Comparison of ENCODE assay signal across 30 mouse cellular contexts in the genomic region with DNA sequence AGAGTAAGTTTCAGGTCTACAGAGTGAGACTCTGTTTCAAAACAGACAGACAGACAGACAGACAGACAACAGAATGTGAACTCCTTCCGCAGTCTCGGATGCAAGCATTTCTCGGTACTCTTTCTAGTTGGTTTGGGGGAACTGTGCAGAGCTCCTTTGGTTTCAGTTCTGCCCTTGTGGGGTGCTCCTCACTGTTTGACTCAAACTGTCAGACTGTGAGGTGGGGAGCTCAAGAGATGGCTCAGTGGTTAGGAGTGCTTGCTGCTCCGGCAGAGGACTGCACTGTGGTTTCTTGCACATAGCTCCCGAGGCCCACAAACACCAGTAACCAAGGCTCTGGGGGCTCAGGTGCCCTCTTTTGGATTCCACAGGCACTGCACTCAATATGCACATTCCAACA. TPM values are rescaled to one million over a fixed set of nuclear protein-coding genes. Genes with fewer than 3 reads are reported as not detected.
DNase-seq lines count a peak whose midpoint lies in the region; ATAC-seq and TF ChIP-seq lines count a peak whose summit lies in the region.
"Had no signal": no experiment of that assay in that cellular context is flagged by ENCODE, and none has a peak within 500 bp of the region (broad histone marks: within the 10 kb centered on the region; RNA-seq: fewer than 3 reads in every experiment).

No protein-coding gene starts in this region.

- H3K4me3 ChIP-seq in spleen, adult 2 months (ENCODE audit: extremely low read depth, insufficient read depth, insufficient read length) = no peak overlapping the region
- H3K4me3 ChIP-seq: erythroblast, embryonic 14.5 days; heart, embryonic 15.5 days; kidney, embryonic 15.5 days; liver, embryonic 12.5 days; midbrain, embryonic 10.5 days; midbrain, embryonic 15.5 days; neural tube, embryonic 12.5 days had no signal

- H3K4me1 ChIP-seq in spleen, adult 2 months (ENCODE audit: control insufficient read depth, insufficient read depth, insufficient read length) = peaks cover 7% of the 10 kb centered on the region
- H3K4me1 ChIP-seq: heart, embryonic 15.5 days; kidney, embryonic 15.5 days; liver, embryonic 12.5 days; midbrain, embryonic 15.5 days; neural tube, embryonic 12.5 days had no signal

- TF ChIP-seq CTCF in spleen, adult 2 months (IDR thresholded peaks at IDR 0.05; ENCODE audit: extremely low read depth, insufficient read depth, insufficient read length, insufficient replicate concordance) = no peak

- no peak for TF ChIP-seq POLR2A in spleen, adult 2 months (IDR thresholded peaks at IDR 0.05; ENCODE audit: low read depth, low read length)

- H3K27me3 ChIP-seq in spleen, adult 2 months (ENCODE audit: control insufficient read depth, insufficient read depth, low read length) = no peaks in the 10 kb centered on the region
- H3K27me3 ChIP-seq: heart, embryonic 15.5 days; kidney, embryonic 15.5 days; liver, embryonic 12.5 days; midbrain, embryonic 15.5 days; neural tube, embryonic 12.5 days had no signal

- peak overlapping the region; percentile 35; the same call in 1 of the 2 replicates for H3K27ac ChIP-seq in spleen, adult 2 months (ENCODE audit: insufficient read depth, low read length)
- H3K27ac ChIP-seq: heart, embryonic 15.5 days; kidney, embryonic 15.5 days; liver, embryonic 12.5 days; macrophage; midbrain, embryonic 10.5 days; midbrain, embryonic 15.5 days; neural tube, embryonic 12.5 days had no signal

- DNase-seq in layer of hippocampus, adult 11-12 months (ENCODE audit: low spot score) = peak; percentile 27
- DNase-seq in layer of hippocampus, postnatal 10 days (ENCODE audit: low spot score in 2 of 2) = no peak
- DNase-seq in spleen, adult 2 months (ENCODE audit: low read depth in 1 of 2, low spot score in 2 of 2) = peak in 1 of 2 experiments; percentile 10
- no peak for DNase-seq in spleen, postnatal 10 days (ENCODE audit: low spot score in 2 of 2)
- no peak for DNase-seq in frontal cortex, postnatal 25 days (ENCODE audit: low spot score in 2 of 2)
- no peak for DNase-seq in thymus, postnatal 4 days
- DNase-seq: adrenal gland, adult 2 months; cerebellum, adult 11-12 months; cerebellum, postnatal 10 days; kidney, adult 18-20 months; kidney, postnatal 4 days; layer of hippocampus, postnatal 36 days; left cerebral cortex, postnatal 4 days; liver, postnatal 0 days; right cerebral cortex, adult 18-20 months; thymus, adult 2 months; thymus, postnatal 36 days had no signal

- WGBS in spleen, adult 2 months = 63% methylated on average over 5 of the region's 5 CpGs

- ATAC-seq in granulocyte monocyte progenitor cell, adult 5-6 weeks (replicated peaks; ENCODE audit: poor library complexity, severe bottlenecking) = peak; percentile 63
- ATAC-seq: CD4-positive, CD25-positive, alpha-beta regulatory T cell, adult 4 months; forebrain, embryonic 16.5 days; hindbrain, embryonic 16.5 days; liver, embryonic 12.5 days; liver, postnatal 0 days; lung, postnatal 0 days; midbrain, embryonic 15.5 days had no signal

- peaks cover 10% of the 10 kb centered on the region for H3K36me3 ChIP-seq in spleen, adult 2 months (ENCODE audit: control insufficient read depth, insufficient read depth, low read length)
- H3K36me3 ChIP-seq: heart, embryonic 15.5 days; midbrain, embryonic 10.5 days had no signal

RNA-seq across cellular contexts. Expression of a gene that starts 8.2 kb away (rescaled TPM):
- 100 to 1,000 TPM; 123 to 127 TPM for total RNA-seq in layer of hippocampus, postnatal 10 days (2021)
- 31.5 and 34.5 TPM in 2 replicates for polyA plus RNA-seq in spleen, adult 2 months (2012; rRNA removed)
- total RNA-seq in granulocyte monocyte progenitor cell, adult 5-6 weeks (2014; fragmentation: Nextera tagmentation) = 184 and 195 TPM in 2 replicates
- 90.0 and 112 TPM in 2 replicates for total RNA-seq in granulocyte monocyte progenitor cell, adult 5-6 weeks (2017)

RNA-seq across cellular contexts. Expression of a gene that starts 40.1 kb away (rescaled TPM):
- 1 to 10 TPM in 1 of 2 experiments, not detected in 1; 6.5 TPM for total RNA-seq in layer of hippocampus, postnatal 10 days (2021)
- polyA plus RNA-seq in spleen, adult 2 months (2012; rRNA removed) = not detected in 2 replicates
- total RNA-seq in granulocyte monocyte progenitor cell, adult 5-6 weeks (2014; fragmentation: Nextera tagmentation) = not detected in 2 replicates
- total RNA-seq in granulocyte monocyte progenitor cell, adult 5-6 weeks (2017) = not detected in 2 replicates
- polyA plus RNA-seq: adrenal gland, adult 2 months; CD4-positive, CD25-positive, alpha-beta regulatory T cell, adult 4 months; erythroblast, embryonic 14.5 days; macrophage; thymus, adult 2 months had no signal

RNA-seq across cellular contexts. Expression of a gene that starts 48.2 kb away (rescaled TPM):
- 1 to 10 TPM; 7.0 to 7.7 TPM for total RNA-seq in layer of hippocampus, postnatal 10 days (2021)
- 1.4 and 2.9 TPM in 2 replicates for polyA plus RNA-seq in spleen, adult 2 months (2012; rRNA removed)
- total RNA-seq in granulocyte monocyte progenitor cell, adult 5-6 weeks (2014; fragmentation: Nextera tagmentation) = 12.9 and 13.8 TPM in 2 replicates
- 32.7 and 42.5 TPM in 2 replicates for total RNA-seq in granulocyte monocyte progenitor cell, adult 5-6 weeks (2017)

RNA-seq across cellular contexts. Expression of a gene that starts 56.2 kb away (rescaled TPM):
- total RNA-seq in layer of hippocampus, postnatal 10 days (2021) = 1 to 10 TPM; 5.3 to 5.8 TPM
- 0.92 and 0.96 TPM in 2 replicates for polyA plus RNA-seq in spleen, adult 2 months (2012; rRNA removed)
- 56.5 and 58.2 TPM in 2 replicates for total RNA-seq in granulocyte monocyte progenitor cell, adult 5-6 weeks (2014; fragmentation: Nextera tagmentation)
- total RNA-seq in granulocyte monocyte progenitor cell, adult 5-6 weeks (2017) = 67.6 and 68.5 TPM in 2 replicates
